Mouse (Mus musculus) left cerebral cortex, adult 9 months (tissue): ENCODE data around the gene Gtf2h1.

ENCODE experiments used
- DNase-seq, 2 experiments: peaks; one replicate each; pipeline ENCODE4 v3.0.0; 2022; ENCODE audit warnings: low spot score in 2 of 2

Gene Gtf2h1

DNA sequence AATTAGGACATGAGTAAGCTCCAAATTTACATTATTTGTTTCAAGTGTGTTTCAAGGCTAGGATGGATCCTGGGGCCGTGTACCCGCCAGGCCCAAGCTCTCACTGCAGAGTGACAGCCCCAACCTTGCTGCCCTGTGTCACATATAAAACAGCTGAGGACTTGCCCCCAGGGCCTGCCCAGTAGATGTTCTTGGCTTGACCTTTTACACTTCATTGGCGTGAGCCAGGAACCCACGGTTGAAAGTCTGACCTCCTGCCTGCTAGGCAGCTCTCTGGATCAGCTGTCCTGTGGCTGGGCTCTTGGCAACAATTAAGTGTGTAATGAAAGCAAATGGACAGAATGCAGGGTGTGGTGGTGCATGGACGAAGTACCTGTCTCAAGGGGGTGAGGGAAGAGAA, 53.4 kb downstream of the Gtf2h1 start:
- no peak for DNase-seq

DNA sequence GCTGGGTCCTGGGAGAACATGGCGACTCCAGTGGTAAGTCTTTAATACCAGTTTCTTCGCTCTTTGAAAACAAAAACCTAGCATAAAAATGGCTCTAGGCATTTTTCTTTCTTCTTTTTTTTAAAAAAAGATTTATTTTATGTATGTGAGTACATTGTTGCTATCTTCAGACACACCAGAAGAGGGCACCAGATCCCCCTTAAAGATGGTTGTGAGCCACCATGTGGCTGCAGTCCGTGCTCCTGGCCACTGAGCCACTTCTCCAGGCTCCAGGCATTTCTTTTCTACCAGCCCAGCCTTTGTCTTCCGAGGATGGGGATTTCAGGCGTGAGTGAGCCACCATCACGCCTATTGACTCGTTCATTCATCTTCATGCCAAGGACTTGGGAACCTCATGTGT, 55.1 kb downstream of the Gtf2h1 start:
- no peak for DNase-seq

DNA sequence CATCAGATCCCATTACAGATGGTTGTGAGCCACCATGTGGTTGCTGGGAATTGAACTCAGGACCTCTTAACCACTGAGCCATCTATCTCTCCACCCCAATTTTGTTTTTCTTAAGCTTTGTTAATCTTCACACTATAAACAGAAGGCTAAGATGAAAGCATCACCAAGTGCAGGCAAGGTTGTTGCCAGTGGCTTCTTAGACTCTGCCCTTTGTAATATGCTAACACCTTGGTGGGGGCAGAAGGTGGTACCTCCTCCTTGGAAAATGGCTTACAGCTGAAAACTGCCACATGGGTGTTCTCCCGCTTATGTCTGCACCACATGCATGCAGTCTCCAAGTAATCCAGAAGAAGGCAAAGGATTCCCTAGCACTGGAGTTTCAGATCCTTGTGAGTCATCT, 56.8 kb downstream of the Gtf2h1 start:
- DNase-seq, result no peak

DNA sequence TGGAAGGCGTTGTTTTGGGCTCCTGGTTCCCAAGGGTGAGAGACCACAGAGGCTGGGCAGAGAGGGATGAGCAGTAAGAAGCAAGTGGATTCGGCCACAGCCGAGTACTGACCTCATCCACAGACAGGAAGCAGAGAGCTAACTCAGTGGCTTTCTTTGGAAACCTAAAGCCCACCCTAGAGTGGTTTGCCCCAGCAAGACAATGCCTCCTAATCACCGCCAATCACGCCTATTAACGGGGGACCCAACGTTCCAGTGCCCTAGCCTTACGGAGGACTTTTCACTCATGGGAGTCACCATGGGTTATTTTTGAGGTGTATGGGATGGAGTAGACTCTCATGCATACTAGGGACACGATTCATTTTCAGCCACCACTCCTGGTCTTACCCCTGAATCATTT, 57.5 kb downstream of the Gtf2h1 start:
- DNase-seq, result no peak

DNA sequence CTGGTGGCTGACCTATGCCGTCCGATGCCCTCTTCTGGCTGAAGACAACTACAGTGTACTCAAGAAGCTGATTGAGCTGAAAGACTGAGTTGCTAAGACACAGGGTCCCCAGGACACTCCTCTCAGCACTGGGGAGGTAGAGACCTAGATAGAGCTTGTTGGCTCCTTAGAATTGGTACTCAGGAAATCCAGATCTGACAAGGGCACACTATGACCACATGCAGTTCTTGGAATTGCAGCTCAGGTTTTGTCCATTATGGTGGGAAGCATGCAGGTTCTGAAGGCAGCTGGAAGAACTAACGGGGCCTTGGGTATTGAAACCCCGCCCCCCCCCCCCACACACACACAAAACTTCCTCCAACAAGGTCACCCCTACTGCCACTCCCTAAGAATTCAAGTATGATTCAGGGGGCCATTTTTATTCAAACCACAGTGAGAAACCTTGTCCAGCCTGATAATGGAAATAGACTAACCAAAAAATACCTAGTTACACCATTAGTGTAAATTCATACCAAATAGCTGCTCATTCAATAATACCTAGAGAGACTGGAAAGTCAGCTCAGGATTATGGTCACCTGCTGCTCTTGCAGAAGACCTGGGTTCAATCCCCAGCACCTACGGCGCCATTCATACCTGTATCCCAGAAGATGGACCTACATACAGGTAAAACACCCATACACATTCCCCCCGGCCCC, 60.1 kb downstream of the Gtf2h1 start:
- DNase-seq, result no peak

DNA sequence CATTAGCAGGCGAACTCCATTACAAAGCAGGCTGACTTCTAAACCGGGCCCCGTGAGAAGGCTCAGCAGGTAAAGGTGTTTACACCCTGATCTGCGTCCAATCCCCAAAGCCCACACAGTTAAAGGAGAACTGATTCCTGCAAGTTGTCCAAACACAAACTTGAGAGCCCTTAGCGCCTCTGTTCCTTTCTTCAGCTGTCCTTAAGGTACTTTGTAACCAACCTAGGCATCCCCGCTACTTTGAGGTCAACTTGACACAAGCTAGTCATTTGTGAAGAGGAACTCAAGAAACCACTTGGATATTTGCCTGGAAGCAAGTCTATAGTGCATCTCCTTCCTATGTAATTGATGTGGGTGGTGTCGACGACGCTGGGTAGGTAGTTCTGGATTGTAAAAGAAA, 61.5 kb downstream of the Gtf2h1 start:
- DNase-seq, result no peak

DNA sequence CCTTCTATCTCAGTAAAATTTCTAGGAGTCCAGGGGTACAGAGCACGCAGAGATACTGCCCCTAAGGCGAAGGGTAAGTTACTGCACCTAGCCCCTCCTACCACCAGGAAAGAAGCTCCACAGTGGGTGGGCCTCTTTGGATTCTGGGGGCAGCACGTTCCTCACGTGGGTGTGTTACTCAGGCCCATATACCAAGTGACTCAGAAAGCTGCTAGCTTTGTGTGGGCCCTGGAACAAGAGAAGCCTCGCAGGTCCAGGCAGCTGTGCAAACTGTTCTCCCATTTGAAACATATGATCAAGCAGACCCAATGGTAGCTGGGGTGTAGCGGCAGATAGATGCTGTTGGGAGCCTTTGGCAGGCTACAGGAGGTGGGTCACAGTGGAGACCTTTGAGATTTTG, 63.1 kb downstream of the Gtf2h1 start:
- no peak for DNase-seq

DNA sequence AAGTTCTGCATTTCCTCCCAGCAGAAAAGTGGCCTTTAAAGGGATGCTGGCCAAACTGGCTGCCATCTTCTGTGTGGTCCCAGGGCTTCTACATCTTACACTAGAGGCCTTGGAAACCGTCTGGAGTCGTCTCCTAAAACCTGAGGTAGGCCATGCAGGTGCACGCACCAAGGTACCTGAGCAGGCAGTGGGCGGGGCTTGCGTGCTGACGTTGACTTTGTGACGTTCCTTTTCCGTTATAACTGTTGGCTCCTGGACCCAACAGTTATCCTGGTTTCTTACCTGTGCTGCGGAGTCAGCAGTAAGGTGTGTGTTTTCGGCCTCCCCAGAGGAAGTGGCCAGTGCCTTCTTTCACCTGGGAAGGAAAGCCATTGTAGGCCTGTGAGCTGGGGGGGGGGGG, 65.1 kb downstream of the Gtf2h1 start, which contains the start of gene Ldhc:
Gene Ldhc (plus strand): TSS at position 208 of the 400 bp plus-strand sequence.
- no peak for DNase-seq

DNA sequence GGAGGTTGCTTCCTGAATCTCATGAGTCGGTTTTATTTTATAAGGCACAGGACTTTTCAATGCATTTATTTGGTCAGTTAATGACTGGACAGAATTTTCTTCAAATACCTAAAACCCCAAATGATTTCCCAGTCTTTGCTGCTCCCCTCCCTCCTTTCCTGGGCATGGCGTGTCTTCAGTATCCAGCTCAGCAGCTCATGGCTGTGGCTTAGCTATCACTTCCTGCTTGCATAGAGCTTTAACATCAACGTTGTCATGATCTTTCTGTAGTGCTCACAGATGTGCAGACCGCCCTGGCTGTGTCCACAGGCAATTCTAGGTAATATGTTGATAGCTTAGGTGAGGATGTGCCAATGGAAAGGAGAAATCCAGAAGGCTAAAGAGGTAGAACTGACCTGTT, 76.1 kb downstream of the Gtf2h1 start:
- no peak for DNase-seq
